Mouse (Mus musculus) ovary, postnatal 36 days (tissue): Measurements from ENCODE around the gene Gm44596.

Source experiments
- DNase-seq: peaks from one replicate; pipeline ENCODE4 v3.0.0; 2022; ENCODE audit warnings: low spot score, mixed read lengths

Gm44596 gene

GRCm38 (mm10) chr6:128375192-128375591 is at the start of gene Gm44596, which contains the start of gene Tex52:
Gene Gm44596, plus strand, starts transcription at chr6:128375503.
Gene Tex52, plus strand, starts transcription at chr6:128375456.
- no peak for DNase-seq

- peak; percentile 67 for DNase-seq
Measured at GRCm38 (mm10) chr6:128334397-128335124, 40.7 kb upstream of the Gm44596 start.

GRCm38 (mm10) chr6:128337467-128337866 is 37.8 kb upstream of the Gm44596 start:
- DNase-seq, result no peak

- DNase-seq, result no peak
Measured at GRCm38 (mm10) chr6:128338876-128339275, 36.4 kb upstream of the Gm44596 start.

- DNase-seq, result no peak
Measured at GRCm38 (mm10) chr6:128341956-128342723, 33.2 kb upstream of the Gm44596 start.

GRCm38 (mm10) chr6:128345623-128346022 is 29.7 kb upstream of the Gm44596 start:
- DNase-seq, result no peak

GRCm38 (mm10) chr6:128346782-128347181 is 28.5 kb upstream of the Gm44596 start:
- DNase-seq, result no peak

- no peak for DNase-seq
Measured at GRCm38 (mm10) chr6:128349711-128350110, 25.6 kb upstream of the Gm44596 start.

GRCm38 (mm10) chr6:128354140-128354539 is 21.2 kb upstream of the Gm44596 start:
- no peak for DNase-seq

GRCm38 (mm10) chr6:128355201-128355681 is 20.1 kb upstream of the Gm44596 start:
- DNase-seq, result peak; percentile 60

- DNase-seq, result peak; percentile 95
Measured at GRCm38 (mm10) chr6:128355726-128356416, 19.4 kb upstream of the Gm44596 start, which contains the start of gene Tulp3. Gene Tulp3, minus strand, starts transcription at chr6:128355851.

GRCm38 (mm10) chr6:128358999-128359398 is 16.3 kb upstream of the Gm44596 start:
- peak; percentile 57 for DNase-seq

GRCm38 (mm10) chr6:128361901-128362300 is 13.4 kb upstream of the Gm44596 start:
- no peak for DNase-seq

GRCm38 (mm10) chr6:128362381-128363006 is 12.8 kb upstream of the Gm44596 start, which contains the start of the genes Rhno1 and Foxm1:
Gene Rhno1, minus strand, starts transcription at chr6:128362911.
Gene Foxm1, plus strand, starts transcription at chr6:128362967.
- DNase-seq, result peak; percentile 86

- no peak for DNase-seq
Measured at GRCm38 (mm10) chr6:128363007-128363825, 12.1 kb upstream of the Gm44596 start.

- no peak for DNase-seq
Measured at GRCm38 (mm10) chr6:128364721-128365120, 10.6 kb upstream of the Gm44596 start.

- DNase-seq, result no peak
Measured at GRCm38 (mm10) chr6:128366466-128366865, 8.8 kb upstream of the Gm44596 start.

GRCm38 (mm10) chr6:128370040-128370439 is 5.3 kb upstream of the Gm44596 start:
- DNase-seq, result no peak

- no peak for DNase-seq
Measured at GRCm38 (mm10) chr6:128376371-128377085, 1.2 kb downstream of the Gm44596 start.

- DNase-seq, result no peak
Measured at GRCm38 (mm10) chr6:128379636-128380035, 4.3 kb downstream of the Gm44596 start.
